Mouse (Mus musculus) forebrain, embryonic 15.5 days (tissue): ENCODE measurements around the gene Cyp4f18. TPM values are rescaled to one million over a fixed set of nuclear protein-coding genes. Genes with fewer than 3 reads are reported as not detected.

Source experiments
- ATAC-seq: fragments of 200-750 bp; cut with Nextera tagmentation; replicated peaks from 2 replicates; pipeline ENCODE4 v1.8.0; 2017; ENCODE audit warnings: mild to moderate bottlenecking, moderate TSS enrichment, moderate library complexity
- H3K27ac ChIP-seq: fragments of 300-500 bp; sonication (generic); replicated peaks from 2 replicates; pipeline ENCODE4 v1.5.1; 2015; ENCODE audit warnings: mild to moderate bottlenecking, inconsistent platforms
- H3K27me3 ChIP-seq: fragments of 300-500 bp; sonication (generic); 2 replicates; pipeline ENCODE4 v1.6.1; 2015; ENCODE audit warnings: inconsistent platforms
- H3K36me3 ChIP-seq: fragments of 300-500 bp; sonication (generic); 2 replicates; pipeline ENCODE4 v1.6.1; 2015; ENCODE audit warnings: mild to moderate bottlenecking, inconsistent platforms
- H3K4me1 ChIP-seq: fragments of 300-500 bp; sonication (generic); 2 replicates; pipeline ENCODE4 v1.6.1; 2015; ENCODE audit warnings: inconsistent platforms
- H3K4me2 ChIP-seq: fragments of 300-500 bp; sonication (generic); replicated peaks from 2 replicates; pipeline ENCODE4 v1.6.1; 2015; ENCODE audit warnings: mild to moderate bottlenecking, inconsistent platforms
- H3K4me3 ChIP-seq: fragments of 300-500 bp; sonication (generic); 2 replicates; pipeline ENCODE4 v1.5.1; 2015; ENCODE audit warnings: mild to moderate bottlenecking, inconsistent platforms
- H3K9ac ChIP-seq: fragments of 300-500 bp; sonication (generic); replicated peaks from 2 replicates; pipeline ENCODE4 v1.6.1; 2015; ENCODE audit warnings: mild to moderate bottlenecking, inconsistent platforms
- H3K9me3 ChIP-seq: fragments of 300-500 bp; sonication (generic); 2 replicates; pipeline ENCODE4 v1.6.1; 2016; ENCODE audit warnings: inconsistent platforms
- WGBS: fragments of 180-500 bp; shearing (Covaris S2); methylation state at CpG from one replicate; pipeline ENCODE4 v1.1.7; 2015; ENCODE audit warnings: mixed read lengths; 5-methylcytosine and 5-hydroxymethylcytosine counted together
- polyA plus RNA-seq: library from polyadenylated mRNA; unstranded; fragments of >200 nt; fragmentation: Nextera tagmentation; extraction: Ambion mirVana; gene quantifications from 2 replicates; pipeline ENCODE4 v1.2.1, GENCODE M21; 2015

Cyp4f18 gene
- polyA plus RNA-seq, 1 experiment from 2014 or later = 1.2 TPM

DNA sequence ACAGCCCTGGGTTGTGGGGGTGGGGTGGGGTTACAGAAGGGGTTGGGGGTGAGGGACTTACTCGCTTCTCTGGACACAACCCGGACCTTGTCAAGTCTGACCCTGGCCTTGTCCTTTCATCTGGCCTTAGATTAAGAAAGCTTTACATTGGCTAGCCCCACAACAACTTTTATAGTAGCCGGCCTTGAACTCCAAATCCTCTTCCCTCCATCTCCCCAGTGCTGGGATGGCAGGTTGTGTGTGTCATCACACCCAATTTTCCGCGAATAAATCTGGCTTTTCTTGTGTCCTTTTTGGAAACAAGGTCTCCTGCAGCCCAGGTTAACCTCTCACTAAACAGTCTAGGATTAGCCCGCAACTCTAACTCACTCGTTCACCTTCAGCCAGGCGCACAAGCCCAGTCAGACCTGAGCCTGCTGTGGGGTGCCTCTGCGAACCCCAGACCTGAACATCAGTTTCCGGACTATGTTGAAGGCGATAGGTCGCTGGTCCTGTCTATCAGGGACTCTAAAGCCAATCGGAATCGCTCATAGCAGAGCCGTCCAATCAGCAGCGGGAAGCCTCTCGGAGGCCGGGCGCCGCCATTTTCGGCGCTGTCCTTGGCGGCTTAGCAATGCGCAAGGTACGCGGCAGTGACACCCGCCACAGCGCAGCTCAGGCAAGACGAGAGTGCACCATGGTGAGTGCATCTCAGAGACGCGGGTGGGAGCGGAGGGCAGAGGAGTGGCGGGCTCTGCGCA, 58.8 kb downstream of the Cyp4f18 start, which contains the start of gene Zfp961:
Zfp961 (plus strand) TSS at position 557 of the 740 bp plus-strand sequence.
- H3K4me3 ChIP-seq = peak within 1 kb of the TSS; percentile 91
- peak within 1 kb of the TSS; percentile 91 for H3K27ac ChIP-seq
- peaks cover 9% of the 10 kb centered on the region for H3K9me3 ChIP-seq
- H3K27me3 ChIP-seq = no peaks in the 10 kb centered on the region
- H3K9ac ChIP-seq = peak within 1 kb of the TSS; percentile 88
- H3K36me3 ChIP-seq = peaks cover 8% of the 10 kb centered on the region; the same call in 1 of the 2 replicates
- 3% methylated on average over 34 of the region's 34 CpGs for WGBS
- H3K4me2 ChIP-seq = peak within 1 kb of the TSS; percentile 54
- H3K4me1 ChIP-seq = peaks cover 18% of the 10 kb centered on the region
- peak; percentile 100 for ATAC-seq

GRCm38 (mm10) chr8:71948624-71949023, 60.8 kb downstream of the Cyp4f18 start:
- WGBS = 92% methylated on average over 5 of the region's 5 CpGs
- ATAC-seq = no peak
- no peak overlapping the region for H3K4me2 ChIP-seq

GRCm38 (mm10) chr8:71941776-71942175, 67.7 kb downstream of the Cyp4f18 start:
- Histone ChIP-seq H3K27me3 (no peaks in the 10 kb centered on the region), H3K9me3 (no peaks in the 10 kb centered on the region), H3K9ac (no peak overlapping the region), H3K27ac (no peak overlapping the region), H3K36me3 (no peaks in the 10 kb centered on the region), H3K4me2 (no peak overlapping the region), H3K4me1 (no peaks in the 10 kb centered on the region), H3K4me3 (no peak overlapping the region)
- ATAC-seq = no peak
- 71% methylated on average over 1 of the region's 1 CpGs for WGBS

More at GRCm38 (mm10) chr8:71948624-71949023, 60.8 kb downstream of the Cyp4f18 start:
- H3K9ac ChIP-seq = no peak overlapping the region
- H3K9me3 ChIP-seq = no peaks in the 10 kb centered on the region
- no peak overlapping the region for H3K4me3 ChIP-seq
- H3K27me3 ChIP-seq = no peaks in the 10 kb centered on the region
- H3K36me3 ChIP-seq = no peaks in the 10 kb centered on the region
- H3K27ac ChIP-seq = no peak overlapping the region
- peaks cover 18% of the 10 kb centered on the region for H3K4me1 ChIP-seq

GRCm38 (mm10) chr8:71940293-71941208, 68.9 kb downstream of the Cyp4f18 start:
- Histone ChIP-seq H3K27ac (no peak overlapping the region), H3K4me1 (no peaks in the 10 kb centered on the region), H3K4me3 (no peak overlapping the region), H3K36me3 (no peaks in the 10 kb centered on the region), H3K4me2 (no peak overlapping the region), H3K9me3 (no peaks in the 10 kb centered on the region), H3K9ac (no peak overlapping the region), H3K27me3 (no peaks in the 10 kb centered on the region)
- no peak for ATAC-seq
- WGBS = 89% methylated on average over 2 of the region's 2 CpGs

Other genes with a start within 250 kb of the Cyp4f18 start
- 8.3 and 8.5 TPM in 2 replicates for gene Zfp709, start 127.6 kb downstream of the Cyp4f18 start, polyA plus RNA-seq
- 16.4 and 17.8 TPM in 2 replicates for gene Zfp882, start 101.0 kb downstream of the Cyp4f18 start, polyA plus RNA-seq
- gene Zfp617, start 101.0 kb downstream of the Cyp4f18 start, polyA plus RNA-seq = 31.7 and 32.5 TPM in 2 replicates
- gene Zfp961, start 58.6 kb downstream of the Cyp4f18 start, polyA plus RNA-seq = 20.5 and 21.8 TPM in 2 replicates
- not detected in 2 replicates for gene Olfr372, start 31.6 kb upstream of the Cyp4f18 start, polyA plus RNA-seq
- not detected in 2 replicates for gene Olfr373, start 73.6 kb upstream of the Cyp4f18 start, polyA plus RNA-seq
- not detected in 2 replicates for gene Olfr374, start 97.4 kb upstream of the Cyp4f18 start, polyA plus RNA-seq
- 221 TPM in 2 replicates for gene Tpm4, start 125.3 kb upstream of the Cyp4f18 start, polyA plus RNA-seq
- 100 and 103 TPM in 2 replicates for gene Rab8a, start 151.6 kb upstream of the Cyp4f18 start, polyA plus RNA-seq
- not detected in 2 replicates for gene Hsh2d, start 180.0 kb upstream of the Cyp4f18 start, polyA plus RNA-seq
- not detected in 2 replicates for gene Cib3, start 203.2 kb upstream of the Cyp4f18 start, polyA plus RNA-seq
- gene Gm11034, start 204.0 kb upstream of the Cyp4f18 start, polyA plus RNA-seq = not detected in 2 replicates
- gene Fam32a, start 210.1 kb upstream of the Cyp4f18 start, polyA plus RNA-seq = 116 and 117 TPM in 2 replicates
- gene Ap1m1, start 230.4 kb upstream of the Cyp4f18 start, polyA plus RNA-seq = 248 and 252 TPM in 2 replicates